Mouse (Mus musculus) liver, adult 2 months (tissue): ENCODE measurements at regions not wholly inside any gene's neighbourhood (a gene's known extent, or its start where the extent isn't known, plus 50 kb on each side); places are given as distances from the start of the nearest gene placed in this dataset.

Experiments
- DNase-seq: peaks from one replicate; pipeline ENCODE4 v3.0.0-alpha.2; 2011; ENCODE audit warnings: low read depth, low spot score; ENCODE audit errors: extremely low read depth
- H3K27ac ChIP-seq: fragments of 200-500 bp; replicated peaks from 2 replicates; pipeline ENCODE4 v1.5.1; 2012; ENCODE audit warnings: low read depth, mild to moderate bottlenecking, control low read depth, inconsistent platforms, low read length; ENCODE audit not compliant: insufficient read depth
- H3K27me3 ChIP-seq: fragments of 200-500 bp; 2 replicates; pipeline ENCODE4 v1.6.1; 2012; ENCODE audit warnings: mild to moderate bottlenecking, moderate library complexity, low read length, inconsistent platforms; ENCODE audit not compliant: control insufficient read depth, insufficient read depth
- H3K36me3 ChIP-seq: fragments of 200-500 bp; 2 replicates; pipeline ENCODE4 v1.6.1; 2012; ENCODE audit warnings: low read length, inconsistent platforms; ENCODE audit not compliant: control insufficient read depth, insufficient read depth
- H3K4me1 ChIP-seq: fragments of 200-500 bp; 2 replicates; pipeline ENCODE4 v1.6.1; 2011; ENCODE audit warnings: low read length; ENCODE audit not compliant: control insufficient read depth, insufficient read depth
- H3K4me3 ChIP-seq: fragments of 200-500 bp; 2 replicates; pipeline ENCODE4 v1.5.1; 2011; ENCODE audit warnings: low read depth, mild to moderate bottlenecking, control low read depth, low read length, moderate library complexity; ENCODE audit not compliant: insufficient read depth
- H3K79me2 ChIP-seq: fragments of 200-500 bp; 2 replicates; pipeline ENCODE4 v1.6.1; 2012; ENCODE audit warnings: inconsistent platforms, mild to moderate bottlenecking, low read length, moderate library complexity; ENCODE audit not compliant: control insufficient read depth, insufficient read depth
- H3K9ac ChIP-seq: fragments of 200-500 bp; 2 replicates; pipeline ENCODE4 v1.6.1; 2012; ENCODE audit warnings: low read depth, mild to moderate bottlenecking, control low read depth, inconsistent platforms, low read length
- CTCF ChIP-seq: fragments of 200-500 bp; IDR thresholded peaks from 2 replicates; pipeline ENCODE4 v1.5.1; 2011; ENCODE audit warnings: low read depth, low read length, control low read depth
- POLR2A ChIP-seq: fragments of 200-500 bp; IDR thresholded peaks from 2 replicates; pipeline ENCODE4 v1.6.1; 2011; ENCODE audit warnings: low read length, control low read depth; ENCODE audit not compliant: insufficient read depth; ENCODE audit errors: extremely low read depth
- WGBS: fragments of 180-500 bp; shearing (Covaris S2); methylation state at CpG from one replicate; pipeline ENCODE4 v1.1.7; 2018; 5-methylcytosine and 5-hydroxymethylcytosine counted together

DNA sequence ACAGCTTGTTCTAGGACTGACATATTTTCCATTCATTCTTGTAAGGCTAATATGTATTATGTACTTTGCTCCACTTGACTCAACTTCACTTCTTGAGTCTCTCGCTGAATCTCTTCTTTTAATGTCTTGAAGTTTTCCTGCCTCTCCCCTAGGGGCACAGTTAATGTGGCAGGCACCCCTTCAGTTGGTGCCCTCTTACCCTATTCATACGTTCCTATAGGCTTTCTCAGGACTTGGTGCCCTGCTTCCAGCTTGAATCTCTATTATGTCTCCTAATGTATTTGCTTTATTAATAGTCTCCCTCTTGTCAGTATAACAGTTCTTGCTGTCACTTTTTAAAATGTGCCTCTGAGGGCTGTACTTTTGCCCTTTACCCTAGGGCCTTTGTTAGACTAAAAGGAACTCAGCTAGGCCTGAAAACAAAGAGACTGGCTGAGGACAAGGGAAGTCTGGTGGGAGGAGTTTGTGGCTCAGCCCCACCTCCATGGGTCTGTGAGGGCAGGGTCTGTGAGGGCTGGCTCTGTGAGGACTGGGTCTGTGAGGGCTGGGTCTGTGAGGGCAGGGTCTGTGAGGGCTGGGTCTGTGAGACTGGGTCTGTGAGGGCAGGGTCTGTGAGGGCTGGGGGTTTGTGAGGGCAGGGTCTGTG lies 362.9 kb upstream of the Nr5a2 start:
- 75% methylated on average over 2 of the region's 2 CpGs for WGBS
- no peak overlapping the region for H3K27ac ChIP-seq
- H3K4me1 ChIP-seq = no peaks in the 10 kb centered on the region
- H3K9ac ChIP-seq = no peak overlapping the region
- TF ChIP-seq POLR2A (no peak), CTCF (no peak)
- no peaks in the 10 kb centered on the region for H3K79me2 ChIP-seq
- no peaks in the 10 kb centered on the region for H3K27me3 ChIP-seq
- no peak overlapping the region for H3K4me3 ChIP-seq
- H3K36me3 ChIP-seq = no peaks in the 10 kb centered on the region
- no peak for DNase-seq

DNA sequence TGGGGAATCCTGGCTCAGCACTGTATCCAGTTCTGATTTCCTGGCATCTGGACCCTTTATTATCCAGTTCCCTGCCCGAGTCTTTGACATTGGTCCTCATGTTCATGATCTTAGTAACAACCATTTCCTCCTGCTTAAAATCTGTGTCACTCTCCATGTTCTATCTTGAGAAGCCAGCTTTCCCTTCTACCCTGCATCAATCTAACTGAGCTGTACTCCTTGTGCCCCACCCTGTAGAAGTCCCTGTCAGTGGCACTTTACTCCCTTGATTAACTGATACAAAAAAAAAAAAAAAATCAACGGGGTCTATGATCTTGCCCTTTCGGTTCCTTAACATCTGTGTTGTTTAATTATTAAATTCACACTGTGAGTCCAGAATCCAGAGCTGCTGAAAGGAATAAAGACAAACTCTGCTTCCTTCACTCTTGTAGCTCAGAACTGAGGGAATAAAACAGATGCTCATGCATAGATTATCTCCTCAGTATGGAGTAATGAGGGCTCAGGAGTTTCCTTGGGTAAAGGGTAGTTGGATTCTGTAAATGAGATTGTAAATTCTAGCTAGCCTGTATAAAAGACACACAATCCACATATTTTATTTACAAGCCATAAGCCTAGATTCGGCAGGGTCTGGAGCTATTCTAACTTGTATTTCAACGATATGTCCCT lies 342.6 kb upstream of the Nr5a2 start:
- Histone ChIP-seq H3K36me3 (no peaks in the 10 kb centered on the region), H3K9ac (no peak overlapping the region), H3K4me3 (no peak overlapping the region), H3K4me1 (no peaks in the 10 kb centered on the region), H3K27ac (no peak overlapping the region), H3K27me3 (no peaks in the 10 kb centered on the region), H3K79me2 (no peaks in the 10 kb centered on the region)
- 82% methylated on average over 5 of the region's 5 CpGs for WGBS
- TF ChIP-seq POLR2A (no peak), CTCF (no peak)
- DNase-seq = no peak

DNA sequence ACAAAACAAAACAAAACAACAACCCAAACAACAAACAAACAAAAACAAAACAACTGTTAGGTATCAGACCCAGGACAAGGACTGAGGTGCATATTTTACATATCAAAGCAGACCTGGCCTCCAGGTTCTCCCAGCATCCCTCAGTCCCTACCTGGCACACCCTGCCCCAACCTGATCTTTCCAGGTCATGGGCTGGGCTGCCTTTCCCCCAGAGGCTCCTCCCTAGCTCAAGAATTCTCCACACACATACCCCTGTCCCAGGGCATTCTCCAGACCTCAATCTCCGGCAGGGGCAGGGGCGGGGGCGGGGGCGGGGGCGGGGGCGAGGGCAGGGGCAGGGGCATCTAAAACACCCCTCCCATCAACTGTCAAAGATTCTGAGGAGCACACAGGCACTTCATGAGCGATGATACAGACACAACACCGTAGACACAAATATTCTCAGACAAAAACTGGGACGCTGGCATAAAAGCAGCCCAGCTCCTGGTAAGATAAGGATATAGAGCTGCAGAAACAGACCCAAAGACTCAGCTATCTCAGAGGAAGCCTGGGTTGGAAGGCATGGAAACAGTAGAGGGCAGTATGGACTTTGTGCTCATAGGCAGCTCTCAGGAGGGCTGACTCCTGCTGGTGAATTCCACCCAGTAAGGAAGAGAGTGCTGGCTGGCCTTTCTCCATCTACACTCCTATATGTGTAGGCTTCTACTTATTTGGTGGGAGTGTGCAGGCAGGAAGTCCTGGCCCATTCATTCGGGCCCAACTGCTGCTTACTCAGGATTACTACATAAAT lies 337.7 kb upstream of the Nr5a2 start:
- no peaks in the 10 kb centered on the region for H3K36me3 ChIP-seq
- no peak overlapping the region for H3K4me3 ChIP-seq
- no peaks in the 10 kb centered on the region for H3K79me2 ChIP-seq
- no peak for DNase-seq
- TF ChIP-seq CTCF (no peak), POLR2A (no peak)
- H3K4me1 ChIP-seq = no peaks in the 10 kb centered on the region
- 62% methylated on average over 10 of the region's 10 CpGs for WGBS
- H3K27me3 ChIP-seq = no peaks in the 10 kb centered on the region
- H3K9ac ChIP-seq = no peak overlapping the region
- no peak overlapping the region for H3K27ac ChIP-seq

DNA sequence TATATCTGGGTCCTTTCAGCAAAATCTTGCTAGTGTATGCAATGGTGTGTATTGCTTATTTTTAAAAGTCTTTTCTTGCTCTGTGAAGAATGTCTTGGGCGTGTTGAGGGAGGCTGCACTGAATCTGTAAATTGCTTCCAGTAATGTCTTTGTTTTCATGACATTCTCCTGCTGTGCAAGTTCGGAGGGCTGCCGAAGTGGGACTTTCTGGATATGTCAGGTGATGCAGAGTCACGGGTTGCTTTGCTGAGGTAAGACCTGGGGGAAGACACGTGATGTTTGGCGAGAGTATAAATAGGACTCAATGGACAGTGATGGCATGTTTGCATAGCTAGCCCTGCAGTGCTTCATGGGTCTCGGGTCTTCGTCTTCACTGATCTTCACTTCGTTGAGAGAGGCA lies 329.2 kb upstream of the Nr5a2 start:
- TF ChIP-seq CTCF = no peak
- TF ChIP-seq POLR2A = no peak
- H3K9ac ChIP-seq = no peak overlapping the region
- WGBS = 93% methylated on average over 9 of the region's 9 CpGs
- H3K27me3 ChIP-seq = no peaks in the 10 kb centered on the region
- no peaks in the 10 kb centered on the region for H3K36me3 ChIP-seq
- H3K27ac ChIP-seq = no peak overlapping the region
- DNase-seq = no peak
- no peaks in the 10 kb centered on the region for H3K79me2 ChIP-seq
- H3K4me1 ChIP-seq = no peaks in the 10 kb centered on the region
- H3K4me3 ChIP-seq = no peak overlapping the region

DNA sequence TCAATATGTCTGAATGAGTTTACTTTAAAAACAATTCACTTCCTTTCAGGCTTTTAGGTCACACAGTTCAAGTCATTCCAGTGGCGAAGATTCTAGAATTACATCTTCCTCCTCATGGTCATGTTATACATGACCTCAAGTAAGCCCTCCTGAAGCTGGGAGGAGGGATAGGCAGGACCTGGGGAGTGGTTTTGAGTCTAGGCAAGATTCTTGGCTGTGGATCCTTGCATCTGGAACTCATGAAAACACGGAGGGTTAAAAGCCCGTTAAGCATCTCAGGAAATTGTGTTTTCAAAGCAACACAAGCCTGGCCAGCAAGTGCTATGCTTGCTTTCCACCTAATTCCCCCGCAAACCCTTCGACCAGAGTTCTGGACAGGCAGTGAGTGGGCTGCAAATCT lies 323.0 kb upstream of the Nr5a2 start:
- 0 out of 2 replicates have a peak, but pooled peaks cover 2% of the 10 kb centered on the region for H3K27me3 ChIP-seq
- H3K9ac ChIP-seq = no peak overlapping the region
- H3K79me2 ChIP-seq = no peaks in the 10 kb centered on the region
- WGBS = 79% methylated on average over 5 of the region's 5 CpGs
- H3K27ac ChIP-seq = no peak overlapping the region
- no peaks in the 10 kb centered on the region; the same call in 1 of the 2 replicates for H3K4me1 ChIP-seq
- H3K36me3 ChIP-seq = no peaks in the 10 kb centered on the region
- DNase-seq = no peak
- no peak overlapping the region for H3K4me3 ChIP-seq
- TF ChIP-seq POLR2A = no peak
- no peak for TF ChIP-seq CTCF

DNA sequence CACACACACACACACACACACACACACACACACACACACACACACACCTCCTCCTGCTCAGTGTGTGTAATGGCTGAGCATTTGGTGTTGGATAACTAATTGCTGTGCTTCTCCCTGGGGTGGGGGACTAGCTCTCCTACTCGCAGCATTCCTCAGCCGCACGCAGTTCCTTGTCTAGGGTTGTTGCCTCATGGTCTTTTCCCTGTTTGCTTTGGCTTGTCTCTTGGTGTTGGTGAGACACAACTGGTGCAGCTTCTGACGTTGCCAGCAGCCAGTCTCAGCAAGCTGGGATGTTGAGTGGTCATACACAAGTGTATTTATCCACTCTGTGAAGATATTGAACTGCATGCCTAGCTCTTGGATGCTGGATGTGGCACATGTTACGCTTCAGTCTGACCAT lies 322.2 kb upstream of the Nr5a2 start:
- Histone ChIP-seq H3K9ac (no peak overlapping the region), H3K4me3 (no peak overlapping the region), H3K36me3 (no peaks in the 10 kb centered on the region), H3K27ac (no peak overlapping the region), H3K79me2 (no peaks in the 10 kb centered on the region), H3K4me1 (no peaks in the 10 kb centered on the region; the same call in 1 of the 2 replicates), H3K27me3 (0 out of 2 replicates have a peak, but pooled peaks cover 5% of the 10 kb centered on the region)
- TF ChIP-seq POLR2A (no peak), CTCF (no peak)
- WGBS = 80% methylated on average over 5 of the region's 5 CpGs
- no peak for DNase-seq
